Comparison of ENCODE assay signal across 20 mouse cellular contexts in genomic region chr2:169397013-169397412, GRCm38 (mm10).
A peak's percentile ranks its signal among the peaks of the same experiment; 100 is the strongest.
DNase-seq lines count a peak whose midpoint lies in the region; ATAC-seq and TF ChIP-seq lines count a peak whose summit lies in the region.
"Had no signal": no experiment of that assay in that cellular context is flagged by ENCODE, and none has a peak within 500 bp of the region (broad histone marks: within the 10 kb centered on the region; RNA-seq: fewer than 3 reads in every experiment).

No protein-coding gene starts in this region.

- no peak for ATAC-seq in kidney, postnatal 0 days (replicated peaks; ENCODE audit: low FRiP score, low read depth)
- no peak for ATAC-seq in kidney, embryonic 14.5 days (ENCODE audit: low FRiP score, low TSS enrichment)
- no peak for ATAC-seq in lung, embryonic 14.5 days (ENCODE audit: insufficient read depth)
- no peak for ATAC-seq in granulocyte monocyte progenitor cell, adult 5-6 weeks (replicated peaks; ENCODE audit: poor library complexity, severe bottlenecking)
- ATAC-seq: hindbrain, embryonic 16.5 days had no signal

- peak; percentile 9 for DNase-seq in kidney, postnatal 0 days (ENCODE audit: low spot score)
- peak; percentile 68 for DNase-seq in adrenal gland, postnatal 10 days
- peak; percentile 51 for DNase-seq in fat pad, adult 2 months (ENCODE audit: extremely low read depth, low read depth, low spot score)
- peak; percentile 18 for DNase-seq in lung, embryonic 14.5 days
- DNase-seq in right cerebral cortex, adult 2 months (ENCODE audit: low spot score in 2 of 2): no peak
- DNase-seq in left cerebral cortex, adult 8-10 months (ENCODE audit: low spot score in 2 of 2): no peak
- DNase-seq: cerebellum, adult 11 months; cerebellum, postnatal 25 days; heart, postnatal 14 days; kidney, adult 18-20 months; right cerebral cortex, postnatal 14 days had no signal

- H3K27me3 ChIP-seq in kidney, postnatal 0 days (ENCODE audit: insufficient read depth, low read length): no peaks in the 10 kb centered on the region
- H3K27me3 ChIP-seq in kidney, embryonic 14.5 days (ENCODE audit: control insufficient read depth, insufficient read depth, low read length): no peaks in the 10 kb centered on the region
- no peaks in the 10 kb centered on the region for H3K27me3 ChIP-seq in lung, embryonic 14.5 days (ENCODE audit: insufficient read depth, low read length)
- H3K27me3 ChIP-seq: limb, embryonic 15.5 days; midbrain, embryonic 12.5 days had no signal

- H3K4me1 ChIP-seq in kidney, postnatal 0 days (replicated peaks; ENCODE audit: insufficient read depth, low read length): no peaks in the 10 kb centered on the region
- 0 out of 2 replicates have a peak, but pooled peaks cover 10% of the 10 kb centered on the region for H3K4me1 ChIP-seq in kidney, embryonic 14.5 days (ENCODE audit: control insufficient read depth, insufficient read depth, low read length)
- H3K4me1 ChIP-seq in lung, embryonic 14.5 days (ENCODE audit: insufficient read depth): no peaks in the 10 kb centered on the region
- H3K4me1 ChIP-seq: embryonic facial prominence, embryonic 10.5 days; heart, embryonic 10.5 days; midbrain, embryonic 12.5 days had no signal

- H3K4me2 ChIP-seq in kidney, postnatal 0 days (ENCODE audit: low read length): no peak overlapping the region
- H3K4me2 ChIP-seq in kidney, embryonic 14.5 days (replicated peaks; ENCODE audit: low read depth, low read length): no peak overlapping the region
- no peak overlapping the region for H3K4me2 ChIP-seq in lung, embryonic 14.5 days
- H3K4me2 ChIP-seq: limb, embryonic 15.5 days; midbrain, embryonic 12.5 days had no signal

- whole genome bisulfite sequencing in kidney, postnatal 0 days: 45% methylated on average over 4 of the region's 4 CpGs
- WGBS in kidney, embryonic 14.5 days: 42% methylated on average over 4 of the region's 4 CpGs
- WGBS in lung, embryonic 14.5 days: 68% methylated on average over 4 of the region's 4 CpGs

- TF ChIP-seq CTCF in kidney, postnatal 0 days (IDR thresholded peaks at IDR 0.05; ENCODE audit: low read depth): no peak
- no peak for TF ChIP-seq CTCF in lung, embryonic 14.5 days (IDR thresholded peaks at IDR 0.05; ENCODE audit: low read depth)

- no peaks in the 10 kb centered on the region for H3K9me3 ChIP-seq in kidney, postnatal 0 days (replicated peaks; ENCODE audit: low read length)
- H3K9me3 ChIP-seq in kidney, embryonic 14.5 days (ENCODE audit: control insufficient read depth, low read length): no peaks in the 10 kb centered on the region
- no peaks in the 10 kb centered on the region for H3K9me3 ChIP-seq in lung, embryonic 14.5 days (ENCODE audit: low read depth, low read length)
- H3K9me3 ChIP-seq: embryonic facial prominence, embryonic 10.5 days; heart, embryonic 10.5 days; limb, embryonic 15.5 days; midbrain, embryonic 12.5 days had no signal

- H3K27ac ChIP-seq in kidney, postnatal 0 days: no peak overlapping the region
- no peak overlapping the region for H3K27ac ChIP-seq in kidney, embryonic 14.5 days (ENCODE audit: low read depth, low read length)
- H3K27ac ChIP-seq in lung, embryonic 14.5 days (ENCODE audit: low read depth): no peak overlapping the region
- H3K27ac ChIP-seq: embryonic facial prominence, embryonic 10.5 days; heart, embryonic 10.5 days; limb, embryonic 15.5 days; macrophage; midbrain, embryonic 12.5 days had no signal

- no peaks in the 10 kb centered on the region for H3K36me3 ChIP-seq in kidney, postnatal 0 days (ENCODE audit: insufficient read depth, low read length)
- H3K36me3 ChIP-seq in kidney, embryonic 14.5 days (ENCODE audit: control insufficient read depth, insufficient read depth, low read length): no peaks in the 10 kb centered on the region
- no peaks in the 10 kb centered on the region for H3K36me3 ChIP-seq in lung, embryonic 14.5 days (ENCODE audit: insufficient read depth)
- H3K36me3 ChIP-seq: embryonic facial prominence, embryonic 10.5 days; heart, embryonic 10.5 days; limb, embryonic 15.5 days; midbrain, embryonic 12.5 days had no signal

- H3K4me3 ChIP-seq in kidney, postnatal 0 days (replicated peaks; ENCODE audit: low read depth, low read length): no peak overlapping the region
- no peak overlapping the region for H3K4me3 ChIP-seq in kidney, embryonic 14.5 days (ENCODE audit: low read length)
- no peak overlapping the region for H3K4me3 ChIP-seq in lung, embryonic 14.5 days (ENCODE audit: low read depth, low read length)
- H3K4me3 ChIP-seq: embryonic facial prominence, embryonic 10.5 days; erythroblast, embryonic 14.5 days; heart, embryonic 10.5 days; limb, embryonic 15.5 days; midbrain, embryonic 12.5 days had no signal

- no peak overlapping the region for H3K9ac ChIP-seq in kidney, postnatal 0 days (ENCODE audit: low read depth, low read length)
- H3K9ac ChIP-seq in kidney, embryonic 14.5 days (ENCODE audit: low read depth, low read length): no peak overlapping the region
- H3K9ac ChIP-seq in lung, embryonic 14.5 days: no peak overlapping the region
- H3K9ac ChIP-seq: limb, embryonic 15.5 days; midbrain, embryonic 12.5 days had no signal

Comparison
In these comparisons a context has a peak if more than half of its experiments do, and no peak if none do; other contexts are left out.
1. DNase-seq: peak in kidney, postnatal 0 days (single experiment), adrenal gland, postnatal 10 days (single experiment), fat pad, adult 2 months (single experiment) and lung, embryonic 14.5 days (single experiment); none in right cerebral cortex, adult 2 months (0 of 2) and left cerebral cortex, adult 8-10 months (0 of 2).